Comparison of ENCODE assay signal across 15 mouse cellular contexts in genomic region chr19:46741574-46741973, GRCm38 (mm10). TPM values are rescaled to one million over a fixed set of nuclear protein-coding genes. Genes with fewer than 3 reads are reported as not detected.
A peak's percentile ranks its signal among the peaks of the same experiment; 100 is the strongest.
DNase-seq lines count a peak whose midpoint lies in the region; ATAC-seq and TF ChIP-seq lines count a peak whose summit lies in the region.
"Had no signal": no experiment of that assay in that cellular context is flagged by ENCODE, and none has a peak within 500 bp of the region (broad histone marks: within the 10 kb centered on the region; RNA-seq: fewer than 3 reads in every experiment).

No protein-coding gene starts in this region.

- TF ChIP-seq EP300 in liver, postnatal 0 days (IDR thresholded peaks at IDR 0.05; ENCODE audit: low read depth): no peak

- no peak for TF ChIP-seq POLR2A in liver, adult 2 months (IDR thresholded peaks at IDR 0.05; ENCODE audit: extremely low read depth, insufficient read depth, low read length)

- H3K36me3 ChIP-seq in liver, adult 2 months (ENCODE audit: control insufficient read depth, insufficient read depth, low read length): peaks cover 8% of the 10 kb centered on the region
- 0 out of 2 replicates have a peak, but pooled peaks cover 7% of the 10 kb centered on the region for H3K36me3 ChIP-seq in liver, postnatal 0 days (replicated peaks; ENCODE audit: insufficient read depth, low read length)
- peaks cover 15% of the 10 kb centered on the region for H3K36me3 ChIP-seq in E14TG2a.4 (ENCODE audit: insufficient read depth, low read length)

- H3K4me1 ChIP-seq in liver, adult 2 months (ENCODE audit: control insufficient read depth, insufficient read depth, low read length): no peaks in the 10 kb centered on the region
- H3K4me1 ChIP-seq in liver, postnatal 0 days (ENCODE audit: insufficient read depth): no peaks in the 10 kb centered on the region
- H3K4me1 ChIP-seq in E14TG2a.4 (replicated peaks; ENCODE audit: low read depth, low read length): no peaks in the 10 kb centered on the region; the same call in 1 of the 2 replicates
- H3K4me1 ChIP-seq: embryonic facial prominence, embryonic 10.5 days; forebrain, embryonic 10.5 days; limb, embryonic 12.5 days had no signal

- 46% methylated on average over 6 of the region's 6 CpGs for WGBS in liver, adult 2 months
- WGBS in liver, postnatal 0 days (ENCODE audit: insufficient replicate concordance): 51% methylated on average over 6 of the region's 6 CpGs

- TF ChIP-seq CTCF in liver, adult 2 months (IDR thresholded peaks at IDR 0.05; ENCODE audit: low read depth, low read length): peak; percentile 26; the same call in 1 of the 2 replicates
- no peak for TF ChIP-seq CTCF in liver, postnatal 0 days (IDR thresholded peaks at IDR 0.05; ENCODE audit: low read depth)
- peak; percentile 36 for TF ChIP-seq CTCF in E14TG2a.4 (conservative IDR thresholded peaks at IDR 0.05; ENCODE audit: low read length)

- H3K4me3 ChIP-seq in liver, adult 2 months (ENCODE audit: insufficient read depth, low read depth, low read length): no peak overlapping the region
- H3K4me3 ChIP-seq in liver, postnatal 0 days (ENCODE audit: low read depth, low read length): no peak overlapping the region
- no peak overlapping the region for H3K4me3 ChIP-seq in E14TG2a.4 (replicated peaks; ENCODE audit: low read length)
- H3K4me3 ChIP-seq: embryonic facial prominence, embryonic 10.5 days; forebrain, embryonic 10.5 days; heart, adult 2 months; limb, embryonic 12.5 days had no signal

- no peak for ATAC-seq in liver, postnatal 0 days
- 0 out of 2 replicates have a peak, but pooled peaks have one; percentile 39 for ATAC-seq in common myeloid progenitor, adult 5-6 weeks (replicated peaks; ENCODE audit: low read depth, poor library complexity, severe bottlenecking)

- H3K9me3 ChIP-seq in liver, postnatal 0 days (ENCODE audit: low read length): no peaks in the 10 kb centered on the region
- no peaks in the 10 kb centered on the region for H3K9me3 ChIP-seq in E14TG2a.4 (ENCODE audit: low read length)
- H3K9me3 ChIP-seq: embryonic facial prominence, embryonic 10.5 days; forebrain, embryonic 10.5 days; limb, embryonic 12.5 days had no signal

- no peak overlapping the region for H3K9ac ChIP-seq in liver, adult 2 months (ENCODE audit: low read depth, low read length)
- no peak overlapping the region for H3K9ac ChIP-seq in liver, postnatal 0 days (replicated peaks)
- H3K9ac ChIP-seq: limb, embryonic 12.5 days had no signal

- H3K27ac ChIP-seq in liver, adult 2 months (replicated peaks; ENCODE audit: insufficient read depth, low read depth, low read length): no peak overlapping the region
- H3K27ac ChIP-seq in liver, postnatal 0 days (ENCODE audit: low read depth): no peak overlapping the region
- H3K27ac ChIP-seq: embryonic facial prominence, embryonic 10.5 days; forebrain, embryonic 10.5 days; heart, adult 2 months; limb, embryonic 12.5 days had no signal

- peak; percentile 38 for DNase-seq in liver, adult 2 months (ENCODE audit: extremely low read depth, low read depth, low spot score)
- DNase-seq in liver, postnatal 0 days: no peak
- DNase-seq in 416B (ENCODE audit: low read depth): peak; percentile 61
- no peak for DNase-seq in retina, postnatal 1 day
- DNase-seq in cerebellum, postnatal 25 days: no peak
- DNase-seq: cerebellum, adult 9-10 months; heart, adult 2 months; kidney, postnatal 10 days; right cerebral cortex, postnatal 25 days; thymus, postnatal 14 days had no signal

- no peaks in the 10 kb centered on the region for H3K79me2 ChIP-seq in liver, adult 2 months (ENCODE audit: control insufficient read depth, insufficient read depth, low read length)

- H3K4me2 ChIP-seq in liver, postnatal 0 days (ENCODE audit: low read depth, low read length): no peak overlapping the region
- H3K4me2 ChIP-seq: limb, embryonic 12.5 days had no signal

- no peaks in the 10 kb centered on the region for H3K27me3 ChIP-seq in liver, adult 2 months (ENCODE audit: control insufficient read depth, insufficient read depth, low read length)
- no peaks in the 10 kb centered on the region for H3K27me3 ChIP-seq in liver, postnatal 0 days (ENCODE audit: insufficient read depth, low read length)
- H3K27me3 ChIP-seq in E14TG2a.4 (ENCODE audit: insufficient read depth, low read length): no peaks in the 10 kb centered on the region
- H3K27me3 ChIP-seq: limb, embryonic 12.5 days had no signal

RNA-seq across cellular contexts. Expression of gene Cnnm2, which starts 19.8 kb away (rescaled TPM):
- total RNA-seq in liver, adult 2 months (2014; rRNA removed): 4.4 and 5.3 TPM in 2 replicates
- 6.3 and 7.1 TPM in 2 replicates for polyA plus RNA-seq in liver, adult 2 months (2012; rRNA removed)
- polyA plus RNA-seq in liver, postnatal 0 days (2015; fragmentation: Nextera tagmentation; extraction: Ambion mirVana): 1.6 and 2.0 TPM in 2 replicates
- total RNA-seq in common myeloid progenitor, adult 5-6 weeks (2017): 9.0 and 10.7 TPM in 2 replicates

RNA-seq across cellular contexts. Expression of gene As3mt, which starts 34.3 kb away (rescaled TPM):
- total RNA-seq in liver, adult 2 months (2014; rRNA removed): 57.8 and 67.9 TPM in 2 replicates
- polyA plus RNA-seq in liver, adult 2 months (2012; rRNA removed): 19.3 and 29.3 TPM in 2 replicates
- 28.4 and 30.1 TPM in 2 replicates for polyA plus RNA-seq in liver, postnatal 0 days (2015; fragmentation: Nextera tagmentation; extraction: Ambion mirVana)
- 48.9 and 53.3 TPM in 2 replicates for total RNA-seq in common myeloid progenitor, adult 5-6 weeks (2017)

RNA-seq across cellular contexts. Expression of gene Borcs7, which starts 51.9 kb away (rescaled TPM):
- 4.8 TPM in 2 replicates for total RNA-seq in liver, adult 2 months (2014; rRNA removed)
- polyA plus RNA-seq in liver, adult 2 months (2012; rRNA removed): 2.9 and 3.9 TPM in 2 replicates
- 6.6 and 7.1 TPM in 2 replicates for polyA plus RNA-seq in liver, postnatal 0 days (2015; fragmentation: Nextera tagmentation; extraction: Ambion mirVana)
- total RNA-seq in common myeloid progenitor, adult 5-6 weeks (2017): 3.7 and 5.8 TPM in 2 replicates

Comparison
In these comparisons a context has a peak if more than half of its experiments do, and no peak if none do; other contexts are left out.
1. DNase-seq: peak in liver, adult 2 months (single experiment) and 416B (single experiment); none in liver, postnatal 0 days (single experiment), retina, postnatal 1 day (single experiment) and cerebellum, postnatal 25 days (0 of 2).